Comparison of ENCODE assay signal across 11 mouse cellular contexts in genomic region chr4:139241678-139242606, GRCm38 (mm10). TPM values are rescaled to one million over a fixed set of nuclear protein-coding genes. Genes with fewer than 3 reads are reported as not detected.
DNase-seq lines count a peak whose midpoint lies in the region; ATAC-seq and TF ChIP-seq lines count a peak whose summit lies in the region.
"Had no signal": no experiment of that assay in that cellular context is flagged by ENCODE, and none has a peak within 500 bp of the region (broad histone marks: within the 10 kb centered on the region; RNA-seq: fewer than 3 reads in every experiment).

No protein-coding gene starts in this region.

- no peak for ATAC-seq in heart, embryonic 16.5 days (replicated peaks; ENCODE audit: extremely low read depth, insufficient read depth, low FRiP score)
- no peak for ATAC-seq in kidney, postnatal 0 days (replicated peaks; ENCODE audit: low FRiP score, low read depth)
- ATAC-seq in forebrain, embryonic 13.5 days, result no peak
- ATAC-seq: liver, embryonic 12.5 days had no signal

- no peak for DNase-seq in heart, adult 8-10 months (ENCODE audit: low spot score)
- DNase-seq in embryonic facial prominence, embryonic 10.5 days (ENCODE audit: low spot score), result no peak
- no peak for DNase-seq in kidney, postnatal 0 days (ENCODE audit: low spot score)
- peak; percentile 67 for DNase-seq in retina, postnatal 1 day
- no peak for DNase-seq in right cerebral cortex, adult 2 months (ENCODE audit: low spot score in 2 of 2)
- DNase-seq: adrenal gland, postnatal 14 days; cerebellum, adult 18-20 months; right cerebral cortex, postnatal 25 days had no signal

- no peak overlapping the region for H3K4me3 ChIP-seq in heart, embryonic 16.5 days (ENCODE audit: low read length)
- no peak overlapping the region for H3K4me3 ChIP-seq in embryonic facial prominence, embryonic 10.5 days
- no peak overlapping the region for H3K4me3 ChIP-seq in kidney, postnatal 0 days (replicated peaks; ENCODE audit: low read depth, low read length)
- H3K4me3 ChIP-seq in forebrain, embryonic 13.5 days, result no peak overlapping the region
- H3K4me3 ChIP-seq: liver, embryonic 12.5 days had no signal

- peaks cover 8% of the 10 kb centered on the region for H3K36me3 ChIP-seq in heart, embryonic 16.5 days (ENCODE audit: control insufficient read depth, insufficient read depth)
- H3K36me3 ChIP-seq in embryonic facial prominence, embryonic 10.5 days (replicated peaks), result peaks cover 55% of the 10 kb centered on the region
- peaks cover 15% of the 10 kb centered on the region; the same call in 1 of the 2 replicates for H3K36me3 ChIP-seq in kidney, postnatal 0 days (ENCODE audit: insufficient read depth, low read length)
- H3K36me3 ChIP-seq in forebrain, embryonic 13.5 days (ENCODE audit: poor library complexity, severe bottlenecking), result peaks cover 36% of the 10 kb centered on the region

- no peaks in the 10 kb centered on the region for H3K27me3 ChIP-seq in heart, embryonic 16.5 days (ENCODE audit: control insufficient read depth, insufficient read depth, low read length)
- no peaks in the 10 kb centered on the region for H3K27me3 ChIP-seq in embryonic facial prominence, embryonic 10.5 days (replicated peaks; ENCODE audit: low read depth, poor library complexity, severe bottlenecking)
- H3K27me3 ChIP-seq in kidney, postnatal 0 days (ENCODE audit: insufficient read depth, low read length), result no peaks in the 10 kb centered on the region
- H3K27me3 ChIP-seq in forebrain, embryonic 13.5 days, result no peaks in the 10 kb centered on the region
- H3K27me3 ChIP-seq: liver, embryonic 12.5 days had no signal

- no peak for TF ChIP-seq CTCF in kidney, postnatal 0 days (IDR thresholded peaks at IDR 0.05; ENCODE audit: low read depth)

- H3K27ac ChIP-seq in heart, embryonic 16.5 days (ENCODE audit: low read length), result peak overlapping the region; percentile 91
- peak overlapping the region; percentile 61 for H3K27ac ChIP-seq in embryonic facial prominence, embryonic 10.5 days (replicated peaks)
- 0 out of 2 replicates have a peak overlapping the region, but pooled peaks have one; percentile 8 for H3K27ac ChIP-seq in kidney, postnatal 0 days
- H3K27ac ChIP-seq in forebrain, embryonic 13.5 days, result no peak overlapping the region
- H3K27ac ChIP-seq: liver, embryonic 12.5 days had no signal

- WGBS in heart, embryonic 16.5 days, result 65% methylated on average over 22 of the region's 22 CpGs
- WGBS in embryonic facial prominence, embryonic 10.5 days, result 69% methylated on average over 22 of the region's 22 CpGs
- WGBS in kidney, postnatal 0 days, result 40% methylated on average over 22 of the region's 22 CpGs
- WGBS in forebrain, embryonic 13.5 days, result 65% methylated on average over 22 of the region's 22 CpGs

- H3K9ac ChIP-seq in heart, embryonic 16.5 days (ENCODE audit: low read length), result peak overlapping the region; percentile 47
- H3K9ac ChIP-seq in kidney, postnatal 0 days (ENCODE audit: low read depth, low read length), result no peak overlapping the region
- no peak overlapping the region for H3K9ac ChIP-seq in forebrain, embryonic 13.5 days
- H3K9ac ChIP-seq: liver, embryonic 12.5 days had no signal

- H3K4me1 ChIP-seq in heart, embryonic 16.5 days (ENCODE audit: control insufficient read depth, insufficient read depth, low read length), result peaks cover 43% of the 10 kb centered on the region
- H3K4me1 ChIP-seq in embryonic facial prominence, embryonic 10.5 days, result peaks cover 90% of the 10 kb centered on the region
- peaks cover 34% of the 10 kb centered on the region; the same call in 1 of the 2 replicates for H3K4me1 ChIP-seq in kidney, postnatal 0 days (replicated peaks; ENCODE audit: insufficient read depth, low read length)
- H3K4me1 ChIP-seq in forebrain, embryonic 13.5 days, result peaks cover 24% of the 10 kb centered on the region
- H3K4me1 ChIP-seq: liver, embryonic 12.5 days had no signal

- no peak overlapping the region for H3K4me2 ChIP-seq in heart, embryonic 16.5 days (ENCODE audit: low read depth, low read length)
- no peak overlapping the region for H3K4me2 ChIP-seq in kidney, postnatal 0 days (ENCODE audit: low read length)
- H3K4me2 ChIP-seq in forebrain, embryonic 13.5 days, result no peak overlapping the region
- H3K4me2 ChIP-seq: liver, embryonic 12.5 days had no signal

- H3K9me3 ChIP-seq in heart, embryonic 16.5 days (replicated peaks; ENCODE audit: control insufficient read depth, low read length), result no peaks in the 10 kb centered on the region
- H3K9me3 ChIP-seq in embryonic facial prominence, embryonic 10.5 days, result no peaks in the 10 kb centered on the region
- no peaks in the 10 kb centered on the region for H3K9me3 ChIP-seq in kidney, postnatal 0 days (replicated peaks; ENCODE audit: low read length)
- no peaks in the 10 kb centered on the region for H3K9me3 ChIP-seq in forebrain, embryonic 13.5 days (replicated peaks)
- H3K9me3 ChIP-seq: liver, embryonic 12.5 days had no signal

RNA-seq across cellular contexts. Expression of gene Capzb, which starts 49.2 kb away (rescaled TPM):
- 382 and 385 TPM in 2 replicates for polyA plus RNA-seq in heart, embryonic 16.5 days (2015; fragmentation: Nextera tagmentation; extraction: Ambion mirVana)
- total RNA-seq in heart, adult 8-10 months (2022), result 100 to 1,000 TPM; 354 to 406 (median 379) TPM
- polyA plus RNA-seq in embryonic facial prominence, embryonic 10.5 days (2016; fragmentation: Nextera tagmentation; extraction: Ambion mirVana), result 388 and 409 TPM in 2 replicates
- polyA plus RNA-seq in kidney, postnatal 0 days (2015; fragmentation: Nextera tagmentation; extraction: Ambion mirVana), result 304 and 348 TPM in 2 replicates
- 309 TPM in 2 replicates for polyA plus RNA-seq in forebrain, embryonic 13.5 days (2015; fragmentation: Nextera tagmentation; extraction: Ambion mirVana)
